Mouse (Mus musculus): ENCODE results near the gene Vsig1.

DNA sequence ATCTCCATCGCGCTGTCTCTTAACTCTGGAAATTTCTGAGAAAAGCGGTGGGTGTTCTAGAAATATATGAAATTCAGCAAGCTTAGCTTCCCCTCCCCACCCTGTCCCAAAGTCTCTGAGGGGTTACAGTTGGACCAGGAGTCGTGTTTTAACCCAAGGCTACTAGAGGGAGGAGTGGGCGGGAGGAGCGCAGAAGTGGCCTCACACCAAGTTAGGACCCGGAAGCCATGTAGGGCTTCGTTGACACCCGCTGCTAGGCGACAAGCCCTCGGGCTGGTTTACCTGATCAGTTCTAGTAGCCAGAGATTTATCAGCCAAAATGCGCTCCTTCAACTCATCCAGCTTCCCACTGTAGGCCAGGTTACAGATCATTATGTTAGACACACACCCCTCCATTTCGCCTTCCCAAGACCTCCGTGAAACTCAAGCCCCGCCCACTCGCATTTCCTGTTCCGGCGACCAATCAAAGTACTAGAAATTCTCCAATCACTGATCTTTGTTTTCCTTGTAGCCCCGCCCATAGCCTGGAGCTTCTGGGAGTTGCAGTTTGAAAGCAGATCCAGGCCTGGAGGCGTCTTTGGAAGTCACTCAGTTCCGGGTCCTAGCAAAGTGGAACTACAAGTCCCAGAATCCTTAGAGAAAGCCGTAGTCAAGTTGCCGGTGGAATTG lies 49.0 kb downstream of the Vsig1 start, which contains the start of the genes Psmd10 and Atg4a:
- TF ChIP-seq CTCF (IDR thresholded peaks at IDR 0.05; ENCODE audit: control insufficient read depth, insufficient read depth, low read length) (no peak), POLR2A (IDR thresholded peaks at IDR 0.05; ENCODE audit: borderline replicate concordance, control insufficient read depth, low read depth, low read length) (no peak)
